Mouse (Mus musculus): ENCODE measurements around the gene Tiparp.

DNA sequence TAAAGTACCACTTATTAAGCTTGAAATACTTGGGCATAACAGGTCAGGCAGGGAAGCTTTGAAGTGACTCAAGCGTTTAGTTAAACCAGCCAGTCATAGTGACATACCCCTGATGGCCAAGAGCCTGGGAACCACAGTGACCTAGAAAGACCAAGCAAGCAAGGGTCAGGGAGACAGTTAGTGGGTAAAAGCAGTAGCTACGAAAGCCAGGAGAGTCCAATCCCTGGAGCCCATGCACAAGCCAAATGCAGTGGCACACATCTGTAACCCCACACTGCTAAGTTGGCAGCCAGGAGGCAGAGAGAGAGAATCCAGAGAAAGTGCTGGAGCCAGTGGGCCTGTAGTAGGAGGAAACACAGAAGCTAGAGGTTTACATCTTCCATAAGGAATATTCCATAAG is 17.6 kb upstream of the Tiparp start:
- TF ChIP-seq CTCF (IDR thresholded peaks at IDR 0.05; ENCODE audit: extremely low read depth, insufficient read length, insufficient replicate concordance, low read depth, low read length) (no peak), POLR2A (IDR thresholded peaks at IDR 0.05; ENCODE audit: low read depth, low read length) (no peak)
